Mouse (Mus musculus) CD4-positive helper T cell, adult 2 months (primary cell): ENCODE measurements around the gene Mtg2.

Experiments used
- DNase-seq: peaks from one replicate; pipeline ENCODE4 v3.0.0-alpha.2; 2012; ENCODE audit warnings: low read depth, missing footprints, low spot score

Gene Mtg2

GRCm38 (mm10) chr2:180104659-180105377 lies 34.4 kb downstream of the Mtg2 start:
- no peak for DNase-seq

DNA sequence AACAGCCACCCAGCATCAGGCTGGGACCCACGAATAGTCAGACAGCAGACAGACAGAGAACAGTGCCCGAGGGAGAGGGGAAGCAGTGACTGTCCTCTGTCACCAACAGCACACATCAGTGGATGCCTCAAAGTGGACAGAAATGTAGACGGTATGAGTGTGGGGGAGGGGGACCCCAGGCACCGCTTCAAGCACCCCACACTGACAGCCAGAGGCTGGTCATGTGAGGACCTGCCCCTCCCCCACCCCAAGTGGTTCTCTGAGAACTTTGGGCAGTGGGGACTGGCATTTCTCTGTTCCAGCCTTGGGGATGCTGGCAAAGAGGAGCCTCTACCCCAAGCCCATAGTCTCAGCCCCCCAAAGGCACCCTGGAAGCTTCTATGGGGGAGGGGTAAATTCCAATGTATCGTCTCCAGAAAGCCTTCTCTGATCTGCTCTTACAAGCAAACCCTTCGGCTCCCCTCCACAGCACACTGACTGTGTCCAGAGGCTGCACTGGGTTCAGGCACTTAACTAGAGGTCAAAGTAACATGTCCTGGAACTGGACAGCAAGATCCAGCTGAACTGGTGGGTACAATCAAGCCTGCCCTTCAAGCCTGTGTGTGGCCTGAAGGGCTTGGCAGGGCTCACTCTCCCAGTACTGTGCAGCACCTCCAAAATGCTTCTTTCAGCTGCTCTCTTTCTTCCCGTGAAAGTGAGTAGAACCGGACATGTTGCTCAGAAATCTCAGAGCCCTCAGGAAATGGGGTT lies 35.2 kb downstream of the Mtg2 start:
- no peak for DNase-seq

DNA sequence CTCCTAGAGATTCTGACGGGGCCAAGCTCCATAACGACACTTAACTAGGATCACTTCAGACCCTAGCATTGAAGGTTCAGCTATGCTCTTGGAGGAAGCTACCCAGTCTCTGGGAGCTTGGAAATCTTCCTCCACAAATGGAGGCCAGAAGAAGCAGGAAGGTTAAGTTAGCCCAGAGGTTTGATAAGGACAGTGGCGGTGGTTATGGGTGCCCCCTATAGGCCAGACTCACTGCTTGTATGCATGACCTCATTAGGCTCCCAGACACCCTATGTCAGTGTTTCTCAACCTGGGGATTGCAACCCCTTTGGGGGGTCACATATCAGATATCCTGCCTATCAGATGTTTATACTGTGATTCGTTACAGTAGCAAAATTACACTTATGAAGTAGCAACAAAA lies 36.7 kb downstream of the Mtg2 start:
- peak; percentile 23 for DNase-seq

- DNase-seq: no peak
These were observed 37.9 kb downstream of the Mtg2 start for GRCm38 (mm10) chr2:180108285-180108684.

- DNase-seq: no peak
These were observed 43.8 kb downstream of the Mtg2 start for GRCm38 (mm10) chr2:180113909-180114890.

DNA sequence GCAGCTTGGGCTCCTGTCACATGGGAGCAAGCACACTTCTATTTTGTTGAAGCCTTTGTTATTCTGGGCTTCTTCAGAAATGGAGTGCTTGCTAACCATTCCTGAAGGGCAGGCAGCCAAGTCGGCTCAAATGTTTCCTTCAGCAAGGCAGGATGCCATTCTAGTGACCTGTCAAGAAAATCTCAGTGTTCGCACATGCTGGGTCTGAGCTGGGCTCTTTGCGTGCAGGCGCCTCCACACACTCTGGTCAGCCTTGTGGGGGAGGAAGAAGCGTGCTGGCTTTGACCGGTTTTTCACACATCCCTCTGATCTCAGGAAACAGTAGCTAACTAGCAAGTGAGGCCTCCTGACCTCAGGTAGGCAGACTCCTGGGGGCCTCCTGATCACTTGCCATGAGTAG lies 44.9 kb downstream of the Mtg2 start:
- no peak for DNase-seq

DNA sequence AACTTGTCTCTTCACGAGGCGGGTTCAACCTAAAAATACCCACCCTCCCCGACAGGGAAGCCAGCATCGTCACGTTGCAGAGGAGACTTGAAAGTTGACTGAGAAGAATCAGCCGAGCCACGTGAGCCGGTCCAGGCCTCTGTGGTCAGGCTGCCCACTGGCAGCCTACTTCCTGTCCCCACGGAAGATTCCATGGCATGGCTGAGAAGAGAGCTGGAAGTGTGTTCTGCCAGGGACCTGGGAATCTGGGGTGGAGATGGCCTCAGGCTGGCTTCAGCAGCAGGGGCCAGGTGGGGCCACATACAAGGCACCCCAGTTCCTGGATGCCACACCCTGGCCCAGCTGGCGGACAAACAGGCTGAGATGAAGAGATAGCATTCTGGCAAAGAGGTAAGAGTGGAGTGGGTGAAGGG lies 45.7 kb downstream of the Mtg2 start:
- no peak for DNase-seq

GRCm38 (mm10) chr2:180116741-180117484 lies 46.5 kb downstream of the Mtg2 start:
- no peak for DNase-seq

DNA sequence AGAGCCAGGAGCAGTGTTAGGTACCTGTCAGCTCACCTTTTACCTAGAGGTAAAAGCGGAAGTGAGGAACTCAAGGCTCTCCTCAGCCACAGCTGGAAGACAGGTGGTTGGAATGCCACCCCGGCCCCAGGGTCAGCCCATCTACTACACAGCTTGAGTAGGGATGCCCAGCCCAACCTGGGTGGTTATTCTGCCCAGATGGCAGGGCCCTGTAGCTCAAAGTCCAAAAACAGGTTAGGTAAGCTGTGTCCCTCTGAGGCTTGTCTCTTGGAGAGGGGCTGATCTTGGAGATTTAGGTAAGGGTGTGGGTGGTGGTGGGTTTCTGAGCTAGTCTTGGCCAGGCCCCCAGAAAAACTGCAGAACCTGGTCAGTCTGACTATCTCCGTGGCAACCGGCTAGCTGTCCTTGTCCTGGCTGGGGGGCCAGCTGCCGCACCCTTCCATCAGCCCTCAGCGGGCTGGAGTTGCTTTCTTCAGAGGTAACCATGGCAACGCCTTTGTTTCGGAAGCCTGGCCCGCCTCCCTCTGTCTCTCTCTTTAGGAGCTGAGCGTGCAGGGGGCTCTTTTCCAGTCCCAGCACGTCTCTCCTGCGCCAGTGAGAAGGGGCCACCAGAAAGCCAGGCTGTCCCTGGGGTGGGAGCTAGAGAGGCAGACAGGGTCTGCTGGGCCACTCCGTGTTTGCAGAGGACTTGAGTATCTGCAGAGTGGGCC lies 47.3 kb downstream of the Mtg2 start:
- peak; percentile 55 for DNase-seq

DNA sequence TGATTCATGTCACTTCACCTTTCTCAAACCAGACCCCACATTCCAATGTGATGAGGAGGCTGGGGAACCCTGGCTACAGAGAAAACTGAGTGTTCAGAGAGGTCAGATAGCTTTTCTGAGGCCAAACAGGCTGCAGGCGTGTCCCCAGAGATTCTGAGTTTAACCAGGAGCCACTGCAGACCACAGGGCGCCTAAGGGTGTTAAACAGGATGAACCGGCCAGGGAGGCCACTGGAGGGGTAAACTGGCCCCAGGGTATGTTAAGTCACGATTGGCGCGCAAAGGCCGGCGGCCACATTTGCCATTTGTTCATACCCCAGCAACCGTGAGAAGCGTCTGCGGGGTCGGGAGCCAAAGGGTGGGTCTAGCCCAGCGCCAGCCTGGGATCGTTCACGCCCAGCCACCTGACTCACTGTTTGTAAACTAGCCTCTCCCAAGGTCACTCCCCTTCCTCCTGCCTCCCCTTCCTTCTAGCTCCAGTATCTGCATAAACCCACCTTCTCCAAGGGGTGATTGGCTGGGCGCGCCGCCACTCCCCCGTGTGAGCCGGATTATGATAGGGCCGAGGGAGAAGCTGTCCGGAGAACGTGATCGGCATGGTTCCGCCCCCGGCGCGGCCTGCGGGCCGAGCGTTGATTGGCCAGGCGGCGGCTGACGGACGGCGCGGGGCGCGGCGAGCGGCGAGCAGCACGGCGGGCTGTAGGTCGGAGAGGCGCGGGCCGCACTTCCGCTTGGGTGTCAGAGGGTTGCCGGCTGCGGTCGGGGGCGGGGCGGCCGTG lies 48.5 kb downstream of the Mtg2 start, which contains the start of gene Osbpl2:
Osbpl2 (plus strand) TSS at position 646 of the 778 bp plus-strand sequence.
- peak; percentile 98 for DNase-seq

- DNase-seq: no peak
These were observed 49.3 kb downstream of the Mtg2 start for GRCm38 (mm10) chr2:180119439-180120291.

DNA sequence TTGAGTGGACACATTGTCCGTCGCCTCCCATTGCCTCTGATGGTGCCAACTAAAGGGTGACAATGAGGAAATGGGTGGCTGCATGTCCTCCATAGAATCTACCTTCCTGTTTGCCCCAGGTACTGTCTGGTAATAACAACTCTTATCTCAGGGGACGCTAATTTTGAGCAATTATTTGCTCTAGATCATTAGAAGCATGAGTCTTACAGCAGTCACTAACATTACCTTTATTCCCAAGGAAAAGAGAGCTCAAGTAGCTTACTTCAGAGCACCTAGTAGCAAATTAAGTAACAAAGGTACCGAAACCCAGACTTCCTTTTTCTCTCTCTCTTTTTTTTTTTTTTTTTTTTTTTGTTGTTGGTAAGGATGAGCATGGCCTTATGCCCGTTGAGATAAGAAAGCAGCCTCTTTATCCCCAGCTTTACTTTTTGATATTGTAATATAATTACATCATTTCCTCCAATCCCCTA lies 49.9 kb downstream of the Mtg2 start:
- peak; percentile 27 for DNase-seq

GRCm38 (mm10) chr2:180124192-180124591 lies 53.8 kb downstream of the Mtg2 start:
- DNase-seq: no peak

DNA sequence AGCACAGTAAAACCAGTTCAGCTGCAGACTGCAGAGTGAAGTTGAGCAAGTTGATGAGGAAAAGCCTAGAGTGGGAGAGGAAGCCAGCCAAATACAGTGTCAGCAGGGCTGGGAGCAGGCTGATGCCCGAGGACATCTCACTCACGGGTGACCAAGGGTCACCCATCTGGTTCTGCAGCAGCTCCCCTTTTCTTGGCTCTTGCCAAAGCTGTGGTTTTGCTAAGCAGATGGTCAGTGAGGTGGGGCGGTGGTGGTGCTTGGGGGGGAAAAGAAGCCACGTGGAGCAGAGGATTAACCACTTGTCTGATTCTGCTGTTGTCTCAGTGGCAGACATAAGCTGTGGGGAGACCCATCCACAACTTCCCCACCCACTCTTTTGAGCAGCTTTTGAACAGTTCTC lies 55.8 kb downstream of the Mtg2 start:
- DNase-seq: no peak

- DNase-seq: no peak
These were observed 57.3 kb downstream of the Mtg2 start for GRCm38 (mm10) chr2:180127675-180128074.

- DNase-seq: no peak
These were observed 62.8 kb downstream of the Mtg2 start for GRCm38 (mm10) chr2:180133231-180133630.

- no peak for DNase-seq
These were observed 63.5 kb downstream of the Mtg2 start for GRCm38 (mm10) chr2:180133911-180134310.

DNA sequence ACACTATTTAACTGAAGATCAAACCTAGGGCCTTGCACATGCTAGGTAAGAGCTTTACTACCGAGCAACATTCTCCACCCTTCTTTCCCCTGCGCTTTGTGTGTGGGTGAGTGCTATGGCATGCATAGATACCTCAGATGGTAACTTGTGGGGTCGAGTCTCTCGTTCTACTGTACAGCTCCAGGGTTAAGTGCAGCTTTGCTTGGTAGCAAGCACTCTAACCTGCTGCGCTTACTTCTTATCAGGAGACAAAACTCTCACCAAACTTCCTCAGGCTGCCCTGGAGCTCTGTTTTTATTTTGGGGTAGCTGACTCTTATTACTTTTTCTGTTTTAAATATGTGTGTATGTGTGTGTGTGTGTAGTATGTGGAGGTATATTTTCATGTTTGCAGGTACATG lies 65.0 kb downstream of the Mtg2 start:
- no peak for DNase-seq
